Mouse (Mus musculus): ENCODE results near the gene Ankdd1a.

Ankdd1a gene

DNA sequence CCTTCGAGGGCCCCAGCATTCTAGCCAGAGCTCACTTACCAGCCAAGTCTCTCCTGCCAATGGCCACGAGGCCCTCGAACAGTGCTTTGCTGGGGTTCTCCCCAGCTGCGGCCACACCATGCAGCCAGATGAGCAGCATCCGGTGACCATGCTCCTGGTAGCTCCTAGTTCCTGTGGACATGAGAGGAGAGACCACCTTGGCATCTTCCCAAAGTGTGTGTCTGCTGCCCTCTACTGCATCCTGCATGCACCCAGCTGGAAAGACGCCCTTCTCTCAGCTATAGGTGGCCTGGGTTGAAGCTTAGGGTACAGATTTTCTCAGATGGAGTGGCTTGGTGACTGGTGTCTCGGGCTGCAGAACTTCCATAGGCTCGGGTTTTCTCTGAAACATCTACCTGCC lies 17.8 kb downstream of the Ankdd1a start:
- no peak for DNase-seq (ENCODE audit: low spot score in 2 of 2)

DNA sequence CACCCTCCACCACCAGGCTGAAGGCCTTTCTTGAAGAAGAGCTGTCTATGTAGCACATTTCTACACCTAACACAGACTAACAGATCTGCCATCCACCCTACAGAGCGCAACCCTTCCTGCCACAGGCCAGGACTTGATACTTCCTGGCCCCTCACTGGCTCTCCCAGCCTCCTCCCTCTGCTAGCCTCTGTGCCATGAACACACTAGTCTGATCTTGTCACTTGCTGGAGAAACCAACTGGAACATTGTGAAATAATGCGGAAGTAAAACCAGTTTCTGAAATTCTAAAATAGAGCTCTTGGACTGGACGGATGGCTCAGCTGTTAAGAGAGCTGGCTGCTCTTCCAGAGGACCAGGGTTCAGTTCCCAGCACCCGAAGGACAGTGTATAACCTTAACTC lies 27.1 kb downstream of the Ankdd1a start:
- DNase-seq (ENCODE audit: low spot score in 2 of 2): no peak

DNA sequence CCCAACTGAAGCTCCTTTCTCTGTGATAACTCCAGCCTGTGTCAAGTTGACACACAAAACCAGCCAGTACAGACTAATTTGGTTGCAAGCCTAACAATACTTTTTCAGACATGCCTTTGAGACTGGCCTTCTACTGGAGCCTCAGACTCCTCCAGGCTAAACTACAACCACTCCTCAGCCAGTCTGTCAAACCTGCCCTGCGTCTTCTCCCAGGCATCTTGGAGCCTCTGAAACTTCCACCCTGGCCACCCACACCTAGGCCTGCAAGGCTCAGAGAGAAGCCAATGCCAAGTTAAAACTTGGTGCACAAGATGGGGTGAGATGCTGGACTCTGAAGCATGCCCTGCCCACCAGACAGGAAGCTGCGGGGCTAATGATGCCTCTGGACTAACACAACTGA lies 27.6 kb downstream of the Ankdd1a start:
- DNase-seq (ENCODE audit: low spot score in 2 of 2): no peak

DNA sequence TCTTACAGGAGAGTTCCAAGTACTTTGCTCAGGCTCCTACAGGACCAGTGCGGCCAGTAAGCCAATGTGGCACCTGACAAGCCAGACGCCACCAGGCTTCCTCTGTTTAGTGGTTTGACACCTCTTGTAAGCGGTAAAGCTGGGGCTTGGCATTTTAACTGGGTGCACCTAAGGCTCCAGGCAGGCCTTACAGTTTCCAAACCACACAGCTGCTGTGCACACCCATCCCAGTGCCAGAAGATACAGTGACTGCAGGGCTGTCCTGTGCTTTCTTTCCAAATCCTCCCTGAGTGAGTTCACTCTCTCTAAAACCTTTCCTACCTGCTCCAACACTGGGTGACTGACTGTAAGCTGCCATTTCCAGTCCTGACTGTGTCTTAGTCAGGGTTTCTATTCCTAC lies 28.5 kb downstream of the Ankdd1a start:
- no peak for DNase-seq (ENCODE audit: low spot score in 2 of 2)

DNA sequence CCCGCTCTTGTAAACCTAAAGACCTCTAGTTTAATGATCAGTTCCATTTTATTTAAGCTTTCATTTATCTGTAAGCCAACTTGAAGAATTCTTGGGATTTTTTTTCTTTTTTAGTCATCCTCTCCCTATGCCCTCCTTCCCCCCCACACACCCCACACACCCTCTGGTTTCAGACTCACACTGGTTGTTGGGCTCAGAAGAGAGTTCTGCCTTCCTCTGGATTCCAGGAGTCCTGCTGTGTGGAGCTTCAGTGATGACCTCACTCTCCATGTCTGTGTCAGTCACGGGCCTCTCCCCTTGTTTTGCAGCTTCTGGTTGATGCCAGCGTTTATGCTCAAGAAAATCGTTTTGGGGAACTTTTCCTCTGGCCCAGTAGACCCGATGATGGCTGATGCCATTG lies 39.9 kb downstream of the Ankdd1a start:
- DNase-seq (ENCODE audit: low spot score in 2 of 2): no peak

DNA sequence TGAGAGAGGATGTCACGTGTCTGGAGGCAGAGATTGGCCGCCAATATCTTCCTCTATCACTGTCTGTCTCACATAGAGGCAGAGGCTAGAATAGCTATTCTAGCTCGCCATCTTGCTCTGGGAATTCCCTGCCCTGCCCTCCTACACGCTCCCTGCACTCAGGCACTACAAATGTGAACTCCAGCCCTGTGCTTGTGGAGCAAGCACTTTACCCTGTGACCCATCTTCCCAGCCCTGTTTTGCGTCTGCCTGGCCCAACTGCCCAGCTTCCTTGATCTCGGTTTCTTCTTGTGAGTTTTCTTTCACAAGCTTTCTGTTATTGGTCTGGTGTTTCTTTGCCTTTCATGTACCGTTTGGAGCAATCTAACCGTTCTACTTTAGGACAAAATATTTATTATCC lies 40.8 kb downstream of the Ankdd1a start:
- no peak for DNase-seq (ENCODE audit: low spot score in 2 of 2)

DNA sequence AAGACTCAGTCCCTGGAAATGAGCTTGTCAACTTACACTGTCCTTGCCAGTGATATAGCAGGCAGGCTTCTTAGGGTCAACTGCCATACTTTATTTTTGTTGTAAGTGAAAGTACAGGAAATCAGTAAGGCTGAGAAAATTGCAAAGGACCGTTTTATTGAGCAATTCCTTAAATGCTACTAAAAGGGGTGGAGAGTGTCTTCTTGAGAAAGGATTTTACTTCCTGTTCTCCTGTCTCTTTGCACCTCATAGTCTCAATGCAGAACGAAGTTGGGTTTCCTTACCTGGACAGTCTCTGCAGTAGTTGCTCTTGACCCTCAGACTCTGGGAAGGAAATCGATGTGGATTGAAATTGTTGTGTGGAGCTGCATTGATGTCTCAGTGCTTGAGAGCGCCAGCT lies 47.2 kb downstream of the Ankdd1a start:
- no peak for DNase-seq (ENCODE audit: low spot score in 2 of 2)

DNA sequence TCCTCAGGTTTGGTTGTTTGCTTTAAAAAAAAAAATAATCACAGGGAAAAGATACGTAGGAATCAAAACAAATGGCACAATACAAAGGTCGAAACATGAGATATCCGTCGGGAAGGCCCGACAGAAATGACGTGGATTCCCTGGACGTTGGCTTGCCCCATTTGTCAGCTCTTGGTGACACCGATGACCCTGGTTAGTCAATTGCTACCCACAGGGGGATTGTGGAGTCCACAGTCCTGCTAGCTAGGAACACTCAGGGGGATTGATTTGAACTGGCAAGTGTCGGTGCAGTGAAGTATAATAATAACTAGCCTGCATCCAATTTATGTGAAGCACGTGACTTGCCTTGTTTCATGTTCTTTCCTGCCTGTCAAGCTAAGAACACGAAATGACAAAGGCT lies 52.3 kb downstream of the Ankdd1a start:
- no peak for DNase-seq (ENCODE audit: low spot score in 2 of 2)

DNA sequence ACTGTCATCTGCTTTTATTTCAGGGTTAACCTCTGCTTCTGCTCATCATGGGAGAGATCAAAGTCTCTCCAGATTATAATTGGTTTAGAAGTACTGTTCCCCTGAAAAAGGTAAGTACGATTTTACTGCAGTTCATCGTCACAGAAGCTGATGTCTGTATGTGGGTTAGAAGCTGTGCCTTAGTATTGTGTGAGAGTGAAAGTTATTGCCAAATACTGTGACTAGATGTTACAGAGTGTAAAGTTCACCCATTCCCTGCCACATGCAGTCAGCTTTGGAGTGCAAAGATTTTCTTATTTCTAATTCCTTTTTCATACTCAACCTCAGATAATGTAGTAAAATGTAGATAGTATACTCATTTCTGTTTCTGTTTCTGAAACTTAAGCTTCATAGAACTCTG lies 54.8 kb downstream of the Ankdd1a start:
- no peak for DNase-seq (ENCODE audit: low spot score in 2 of 2)

DNA sequence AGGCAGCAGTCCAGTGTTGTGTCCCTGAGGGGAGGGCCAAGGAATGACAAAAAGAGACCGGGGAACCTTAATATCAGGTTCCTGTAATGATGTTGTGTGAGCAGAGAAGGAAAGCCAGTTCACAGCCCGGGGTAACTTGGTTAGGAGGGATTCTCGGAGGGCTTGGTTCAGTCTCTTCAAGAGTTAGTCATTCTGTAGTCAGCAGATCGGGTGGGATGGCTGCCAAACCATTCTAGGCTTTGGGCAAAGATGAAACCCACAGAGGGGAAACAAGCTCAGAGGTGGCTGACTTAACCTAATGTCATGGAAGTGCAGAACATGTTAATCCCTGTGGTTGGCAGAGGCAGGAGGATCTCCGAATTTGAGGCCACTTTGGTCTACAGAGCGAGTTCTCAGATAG lies 55.8 kb downstream of the Ankdd1a start:
- DNase-seq (ENCODE audit: low spot score in 2 of 2): no peak

DNA sequence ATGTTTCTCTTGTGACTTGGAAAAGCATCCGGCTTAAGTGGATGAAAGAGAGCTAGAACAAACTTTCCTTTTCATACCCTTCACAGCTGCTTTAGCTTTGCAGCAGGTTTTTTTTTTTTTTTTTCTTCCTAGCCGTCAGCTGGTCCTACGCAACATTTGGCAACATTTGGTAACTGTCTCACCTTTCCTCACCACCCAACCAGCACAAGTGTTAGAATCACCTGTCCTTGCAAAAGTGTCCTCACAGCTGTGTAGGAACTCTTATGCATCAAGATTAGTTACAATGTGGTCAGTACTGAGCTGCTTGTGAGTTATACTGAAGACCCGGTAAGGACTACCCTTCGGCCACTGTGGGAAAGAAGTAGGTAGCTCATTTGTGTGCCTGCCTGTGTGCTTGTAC lies 57.4 kb downstream of the Ankdd1a start:
- no peak for DNase-seq (ENCODE audit: low spot score in 2 of 2)

DNA sequence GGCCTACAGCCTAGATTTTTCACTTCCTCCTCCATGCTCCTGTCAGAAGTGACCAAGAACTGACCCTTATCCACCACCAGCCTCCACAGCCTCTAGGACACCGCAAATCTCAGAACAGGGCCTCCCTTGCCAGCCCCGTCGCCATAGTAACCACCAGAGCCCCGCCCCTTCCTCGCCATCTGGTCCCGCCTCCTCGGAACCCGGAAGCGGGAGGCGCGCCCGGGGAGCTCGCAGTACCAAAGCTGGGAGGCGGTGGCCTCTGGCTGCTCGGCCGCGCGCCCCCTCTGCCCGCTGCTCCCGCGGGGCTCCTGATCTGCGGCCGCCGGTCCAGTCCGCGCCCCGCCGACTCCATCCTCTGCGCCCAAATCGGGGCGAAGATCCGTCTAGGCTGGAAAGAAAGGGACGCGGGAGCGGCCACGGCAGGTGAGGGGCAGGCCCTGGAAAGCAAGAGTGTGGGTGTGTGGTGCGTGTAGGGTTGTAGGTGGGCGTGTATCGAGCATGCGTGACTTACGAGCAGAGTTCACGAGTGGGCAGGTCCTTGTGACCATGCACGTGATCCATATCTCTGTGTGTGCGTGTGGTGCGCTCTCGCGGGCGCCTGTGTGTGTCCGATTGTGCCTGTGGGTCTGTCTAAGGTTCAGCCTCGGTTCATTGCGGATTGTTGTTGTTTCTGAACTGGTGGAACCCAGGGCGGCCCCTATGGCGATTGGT lies 59.1 kb downstream of the Ankdd1a start, which contains the start of gene Spg21:
TSS of gene Spg21 (plus strand) at position 216 of the 711 bp plus-strand sequence.
- DNase-seq (ENCODE audit: low spot score in 2 of 2): peak; percentile 88 to 90

DNA sequence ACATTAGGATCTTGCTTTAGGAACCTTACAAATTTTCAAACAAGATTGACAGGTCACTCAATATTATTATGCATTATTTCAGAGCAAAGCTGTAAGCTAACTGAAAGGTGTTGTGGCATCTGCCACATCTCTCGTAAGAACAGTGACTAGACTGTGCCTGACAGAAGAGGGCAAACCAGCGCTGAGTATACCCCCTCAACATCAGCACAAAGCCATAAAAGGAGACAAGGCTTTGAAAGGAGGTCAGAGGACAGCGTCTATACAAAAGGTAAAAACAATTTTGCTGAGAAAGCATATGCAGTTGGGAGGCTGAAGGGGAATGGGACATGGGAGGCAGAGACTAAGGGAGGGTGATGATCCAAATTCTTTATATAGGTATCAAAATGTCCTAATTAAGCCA lies 59.8 kb downstream of the Ankdd1a start:
- DNase-seq (ENCODE audit: low spot score in 2 of 2): no peak

DNA sequence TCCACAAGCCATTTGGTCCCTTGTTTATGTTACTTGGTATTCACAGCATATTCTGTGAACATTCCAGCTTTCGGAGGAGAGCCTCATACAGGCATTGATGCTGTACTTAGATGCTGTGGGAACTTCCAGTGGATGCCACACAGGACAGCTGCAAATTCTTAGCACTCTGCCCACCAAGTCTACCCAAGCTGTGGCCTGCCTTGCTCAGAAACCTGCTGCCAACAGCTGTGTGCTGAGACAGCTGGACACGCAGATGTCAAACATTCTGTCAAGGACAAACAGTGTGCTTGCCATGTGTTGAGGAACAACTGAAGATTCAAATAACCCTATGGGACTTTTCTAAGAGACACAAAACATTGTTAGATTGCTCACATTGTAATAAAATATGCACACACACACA lies 61.0 kb downstream of the Ankdd1a start:
- DNase-seq (ENCODE audit: low spot score in 2 of 2): no peak

DNA sequence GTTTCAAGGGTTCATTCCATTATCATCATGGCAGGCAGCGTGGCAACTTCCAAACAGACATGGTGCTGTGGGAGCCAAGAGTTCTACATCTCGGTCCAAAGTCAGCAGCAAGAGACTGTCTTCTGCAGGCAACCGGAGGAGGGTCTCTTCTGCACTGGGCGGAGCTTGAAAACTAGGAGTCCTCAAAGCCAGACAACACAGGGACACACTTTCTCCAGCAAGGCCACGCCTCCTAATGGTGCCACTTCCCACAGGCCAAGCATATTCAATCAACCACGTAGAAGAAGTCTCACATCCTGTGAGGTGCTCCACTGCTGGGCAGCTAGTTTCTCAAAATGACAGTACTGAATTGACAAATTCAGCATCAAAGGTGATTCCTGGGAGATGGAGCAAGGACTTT lies 72.0 kb downstream of the Ankdd1a start:
- no peak for DNase-seq (ENCODE audit: low spot score in 2 of 2)

DNA sequence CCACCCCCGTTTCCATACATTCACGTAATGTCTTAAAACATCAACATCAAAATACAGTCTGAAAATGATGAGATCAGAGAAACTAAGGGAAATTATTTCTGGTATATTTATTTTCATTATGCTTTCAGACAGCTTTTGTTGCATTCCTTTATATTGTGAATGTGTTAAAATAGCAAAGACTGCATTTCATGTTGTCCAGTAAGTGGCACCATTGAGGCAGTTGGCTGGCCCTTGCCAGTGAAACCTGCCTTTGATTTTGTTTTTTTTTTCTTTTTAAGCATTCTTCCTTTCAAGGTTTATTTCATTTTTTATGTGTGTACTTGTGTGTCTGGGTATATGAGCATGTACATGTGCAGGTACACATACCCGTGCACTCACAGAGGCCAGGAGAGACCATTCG lies 75.3 kb downstream of the Ankdd1a start:
- DNase-seq (ENCODE audit: low spot score in 2 of 2): no peak

Measured in right cerebral cortex, postnatal 36 days (tissue).